Mouse (Mus musculus): ENCODE results near the gene Vps4a. TPM values are rescaled to one million over a fixed set of nuclear protein-coding genes. Genes with fewer than 3 reads are reported as not detected.

Gene Vps4a
- polyA plus RNA-seq, 1 experiment = 28.1 TPM

DNA sequence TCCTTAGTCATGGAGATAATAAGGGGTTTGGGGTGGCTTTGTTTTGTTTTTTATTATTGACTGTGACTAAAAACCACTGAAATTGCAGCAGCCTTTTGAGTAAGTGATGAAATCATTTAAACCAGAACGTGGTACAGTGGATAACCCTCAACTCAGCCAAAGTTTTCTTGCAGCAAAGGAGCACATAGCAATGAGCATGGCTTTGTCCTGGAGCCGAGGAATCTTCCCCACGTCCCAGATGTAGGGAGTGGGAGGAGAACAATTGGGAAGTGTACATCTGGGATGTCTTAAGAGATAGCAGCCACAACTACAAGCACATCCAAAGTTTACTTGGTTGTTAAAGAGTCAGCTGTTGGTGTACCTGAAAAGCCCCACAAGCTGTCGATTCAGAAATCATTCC is 33.6 kb upstream of the Vps4a start:
- Histone ChIP-seq H3K4me1 (ENCODE audit: control insufficient read depth, insufficient read depth, low read length) (no peaks in the 10 kb centered on the region), H3K27ac (ENCODE audit: insufficient read depth, low read length) (no peak overlapping the region), H3K4me3 (ENCODE audit: low read depth, low read length) (no peak overlapping the region), H3K36me3 (ENCODE audit: control insufficient read depth, insufficient read depth, low read length, poor library complexity, severe bottlenecking) (peaks cover 63% of the 10 kb centered on the region), H3K27me3 (ENCODE audit: control insufficient read depth, insufficient read depth, low read length, poor library complexity, severe bottlenecking) (no peaks in the 10 kb centered on the region), H3K9me3 (replicated peaks; ENCODE audit: control insufficient read depth, insufficient read depth, low read length, poor library complexity, severe bottlenecking) (no peaks in the 10 kb centered on the region), H3K9ac (ENCODE audit: low read depth, poor library complexity, severe bottlenecking) (no peak overlapping the region)
- TF ChIP-seq EP300 (IDR thresholded peaks at IDR 0.05; ENCODE audit: insufficient read depth, low read depth, low read length) = no peak
- TF ChIP-seq CTCF (IDR thresholded peaks at IDR 0.05; ENCODE audit: low read depth, low read length) = no peak
- no peak for TF ChIP-seq POLR2A (IDR thresholded peaks at IDR 0.05; ENCODE audit: insufficient read depth, low read length)

- no peaks in the 10 kb centered on the region for H3K9me3 ChIP-seq (replicated peaks; ENCODE audit: control insufficient read depth, insufficient read depth, low read length, poor library complexity, severe bottlenecking)
- peaks cover 65% of the 10 kb centered on the region for H3K36me3 ChIP-seq (ENCODE audit: control insufficient read depth, insufficient read depth, low read length, poor library complexity, severe bottlenecking)
- H3K9ac ChIP-seq (ENCODE audit: low read depth, poor library complexity, severe bottlenecking) = no peak overlapping the region
- H3K4me3 ChIP-seq (ENCODE audit: low read depth, low read length) = no peak overlapping the region
- H3K4me1 ChIP-seq (ENCODE audit: control insufficient read depth, insufficient read depth, low read length) = no peaks in the 10 kb centered on the region
- H3K27me3 ChIP-seq (ENCODE audit: control insufficient read depth, insufficient read depth, low read length, poor library complexity, severe bottlenecking) = no peaks in the 10 kb centered on the region
- no peak overlapping the region for H3K27ac ChIP-seq (ENCODE audit: insufficient read depth, low read length)
- TF ChIP-seq POLR2A (IDR thresholded peaks at IDR 0.05; ENCODE audit: insufficient read depth, low read length) = no peak
- TF ChIP-seq EP300 (IDR thresholded peaks at IDR 0.05; ENCODE audit: insufficient read depth, low read depth, low read length) = no peak
- TF ChIP-seq CTCF (IDR thresholded peaks at IDR 0.05; ENCODE audit: low read depth, low read length) = no peak
Measured at GRCm38 (mm10) chr8:106999068-106999467, 32.0 kb upstream of the Vps4a start.

DNA sequence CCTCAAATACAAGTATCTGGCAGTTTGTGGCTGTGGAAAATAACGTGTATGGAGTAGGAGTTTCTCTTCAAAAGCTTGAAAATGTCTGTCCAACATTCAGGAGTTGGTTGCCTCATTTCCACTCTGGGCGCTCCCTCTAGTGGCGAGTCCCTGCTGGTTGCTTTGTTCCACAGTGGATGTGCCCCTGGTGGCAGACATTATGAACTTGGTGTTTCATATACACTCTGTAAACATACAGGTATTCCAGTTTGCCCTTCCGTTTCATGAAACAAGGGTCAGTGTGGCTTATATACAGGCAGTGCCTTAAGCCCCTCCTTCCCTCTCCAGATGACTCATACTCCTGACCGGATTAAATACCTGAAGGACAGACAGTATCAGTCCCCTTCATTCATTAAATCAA is 28.5 kb upstream of the Vps4a start:
- Histone ChIP-seq H3K4me1 (ENCODE audit: control insufficient read depth, insufficient read depth, low read length) (no peaks in the 10 kb centered on the region), H3K36me3 (ENCODE audit: control insufficient read depth, insufficient read depth, low read length, poor library complexity, severe bottlenecking) (peaks cover 57% of the 10 kb centered on the region), H3K27ac (ENCODE audit: insufficient read depth, low read length) (no peak overlapping the region), H3K9ac (ENCODE audit: low read depth, poor library complexity, severe bottlenecking) (no peak overlapping the region), H3K4me3 (ENCODE audit: low read depth, low read length) (no peak overlapping the region), H3K27me3 (ENCODE audit: control insufficient read depth, insufficient read depth, low read length, poor library complexity, severe bottlenecking) (no peaks in the 10 kb centered on the region), H3K9me3 (replicated peaks; ENCODE audit: control insufficient read depth, insufficient read depth, low read length, poor library complexity, severe bottlenecking) (no peaks in the 10 kb centered on the region)
- TF ChIP-seq CTCF (IDR thresholded peaks at IDR 0.05; ENCODE audit: low read depth, low read length) = peak; percentile 91
- TF ChIP-seq POLR2A (IDR thresholded peaks at IDR 0.05; ENCODE audit: insufficient read depth, low read length) = no peak

- Histone ChIP-seq H3K36me3 (ENCODE audit: control insufficient read depth, insufficient read depth, low read length, poor library complexity, severe bottlenecking) (peaks cover 52% of the 10 kb centered on the region), H3K27ac (ENCODE audit: insufficient read depth, low read length) (no peak overlapping the region), H3K4me3 (ENCODE audit: low read depth, low read length) (no peak overlapping the region), H3K27me3 (ENCODE audit: control insufficient read depth, insufficient read depth, low read length, poor library complexity, severe bottlenecking) (no peaks in the 10 kb centered on the region), H3K9me3 (replicated peaks; ENCODE audit: control insufficient read depth, insufficient read depth, low read length, poor library complexity, severe bottlenecking) (no peaks in the 10 kb centered on the region), H3K4me1 (ENCODE audit: control insufficient read depth, insufficient read depth, low read length) (no peaks in the 10 kb centered on the region), H3K9ac (ENCODE audit: low read depth, poor library complexity, severe bottlenecking) (no peak overlapping the region)
- TF ChIP-seq POLR2A (IDR thresholded peaks at IDR 0.05; ENCODE audit: insufficient read depth, low read length) (no peak), CTCF (IDR thresholded peaks at IDR 0.05; ENCODE audit: low read depth, low read length) (no peak)
Measured at GRCm38 (mm10) chr8:107007795-107008194, 23.2 kb upstream of the Vps4a start.

DNA sequence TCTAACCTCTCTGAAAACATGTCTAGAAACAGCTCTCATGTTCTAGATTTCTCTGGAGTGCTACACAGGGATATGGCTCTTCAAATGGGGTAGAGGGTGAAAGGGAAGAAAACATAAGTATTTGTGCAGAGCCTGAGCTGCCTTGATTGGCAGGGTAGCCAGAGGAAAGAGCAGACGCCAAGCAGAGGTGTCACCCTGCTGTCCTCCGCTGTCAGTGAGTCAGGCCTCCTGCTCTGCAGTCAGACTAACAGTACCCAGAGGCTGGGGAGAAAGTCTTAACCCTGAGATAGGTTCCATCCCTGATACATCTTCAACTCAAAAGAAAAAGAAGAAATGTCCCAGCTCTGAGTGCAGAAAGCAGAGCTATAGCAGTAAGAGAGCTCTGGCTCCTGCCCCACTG is 18.4 kb upstream of the Vps4a start:
- no peak overlapping the region for H3K4me3 ChIP-seq (ENCODE audit: low read depth, low read length)
- no peak overlapping the region for H3K9ac ChIP-seq (ENCODE audit: low read depth, poor library complexity, severe bottlenecking)
- no peaks in the 10 kb centered on the region for H3K27me3 ChIP-seq (ENCODE audit: control insufficient read depth, insufficient read depth, low read length, poor library complexity, severe bottlenecking)
- H3K27ac ChIP-seq (ENCODE audit: insufficient read depth, low read length) = no peak overlapping the region
- no peak for TF ChIP-seq POLR2A (IDR thresholded peaks at IDR 0.05; ENCODE audit: insufficient read depth, low read length)
- TF ChIP-seq CTCF (IDR thresholded peaks at IDR 0.05; ENCODE audit: low read depth, low read length) = no peak
- TF ChIP-seq EP300 (IDR thresholded peaks at IDR 0.05; ENCODE audit: insufficient read depth, low read depth, low read length) = no peak
- H3K4me1 ChIP-seq (ENCODE audit: control insufficient read depth, insufficient read depth, low read length) = no peaks in the 10 kb centered on the region
- peaks cover 32% of the 10 kb centered on the region for H3K36me3 ChIP-seq (ENCODE audit: control insufficient read depth, insufficient read depth, low read length, poor library complexity, severe bottlenecking)
- H3K9me3 ChIP-seq (replicated peaks; ENCODE audit: control insufficient read depth, insufficient read depth, low read length, poor library complexity, severe bottlenecking) = no peaks in the 10 kb centered on the region

DNA sequence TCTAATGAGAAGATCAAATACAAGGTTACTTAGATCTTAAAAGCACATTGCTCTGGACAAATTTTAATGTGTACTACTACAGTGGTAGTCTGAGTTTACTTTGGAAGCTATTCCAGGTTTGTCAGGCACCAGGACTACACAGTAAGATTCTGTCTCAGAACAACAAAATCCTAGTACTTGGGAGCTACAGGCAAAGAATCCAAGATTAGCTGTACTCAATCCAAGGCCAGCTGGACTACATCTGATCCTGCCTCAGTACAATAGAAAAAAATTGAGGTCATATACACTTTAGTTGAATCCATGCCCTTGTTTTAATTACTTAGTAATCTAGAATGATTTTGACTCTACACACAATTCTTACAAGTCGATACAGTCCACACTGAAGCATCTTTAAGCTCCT is 16.1 kb upstream of the Vps4a start:
- no peaks in the 10 kb centered on the region for H3K4me1 ChIP-seq (ENCODE audit: control insufficient read depth, insufficient read depth, low read length)
- H3K4me3 ChIP-seq (ENCODE audit: low read depth, low read length) = no peak overlapping the region
- H3K27me3 ChIP-seq (ENCODE audit: control insufficient read depth, insufficient read depth, low read length, poor library complexity, severe bottlenecking) = no peaks in the 10 kb centered on the region
- peaks cover 15% of the 10 kb centered on the region for H3K36me3 ChIP-seq (ENCODE audit: control insufficient read depth, insufficient read depth, low read length, poor library complexity, severe bottlenecking)
- H3K27ac ChIP-seq (ENCODE audit: insufficient read depth, low read length) = no peak overlapping the region
- H3K9me3 ChIP-seq (replicated peaks; ENCODE audit: control insufficient read depth, insufficient read depth, low read length, poor library complexity, severe bottlenecking) = no peaks in the 10 kb centered on the region
- H3K9ac ChIP-seq (ENCODE audit: low read depth, poor library complexity, severe bottlenecking) = no peak overlapping the region
- TF ChIP-seq CTCF (IDR thresholded peaks at IDR 0.05; ENCODE audit: low read depth, low read length) (no peak), EP300 (IDR thresholded peaks at IDR 0.05; ENCODE audit: insufficient read depth, low read depth, low read length) (no peak), POLR2A (IDR thresholded peaks at IDR 0.05; ENCODE audit: insufficient read depth, low read length) (no peak)

All from ES-Bruce4 (cell line).